Mouse (Mus musculus): Measurements from ENCODE around the gene Rtca.

Gene Rtca

GRCm38 (mm10) chr3:116507772-116508351, at the start of gene Rtca:
Gene Rtca (minus strand): TSS chr3:116508208.
- DNase-seq (ENCODE audit: low read depth, low spot score) = peak; percentile 99

GRCm38 (mm10) chr3:116551362-116551761, 43.4 kb upstream of the Rtca start:
- no peak for DNase-seq (ENCODE audit: low read depth, low spot score)

GRCm38 (mm10) chr3:116547430-116547829, 39.4 kb upstream of the Rtca start:
- DNase-seq (ENCODE audit: low read depth, low spot score) = peak; percentile 66

- no peak for DNase-seq (ENCODE audit: low read depth, low spot score)
These were observed 34.5 kb upstream of the Rtca start for GRCm38 (mm10) chr3:116542532-116542931.

GRCm38 (mm10) chr3:116542070-116542469, 34.1 kb upstream of the Rtca start:
- DNase-seq (ENCODE audit: low read depth, low spot score) = no peak

GRCm38 (mm10) chr3:116537200-116537573, 29.2 kb upstream of the Rtca start:
- no peak for DNase-seq (ENCODE audit: low read depth, low spot score)

GRCm38 (mm10) chr3:116536428-116537199, 28.6 kb upstream of the Rtca start:
- no peak for DNase-seq (ENCODE audit: low read depth, low spot score)

GRCm38 (mm10) chr3:116530826-116531225, 22.8 kb upstream of the Rtca start:
- no peak for DNase-seq (ENCODE audit: low read depth, low spot score)

GRCm38 (mm10) chr3:116529741-116530140, 21.7 kb upstream of the Rtca start:
- no peak for DNase-seq (ENCODE audit: low read depth, low spot score)

- DNase-seq (ENCODE audit: low read depth, low spot score) = no peak
These were observed 12.2 kb upstream of the Rtca start for GRCm38 (mm10) chr3:116520141-116520761.

GRCm38 (mm10) chr3:116512904-116513716, 5.1 kb upstream of the Rtca start, which contains the start of gene Dbt:
Gene Dbt (plus strand): TSS chr3:116513070.
- peak; percentile 96 for DNase-seq (ENCODE audit: low read depth, low spot score)

- DNase-seq (ENCODE audit: low read depth, low spot score) = no peak
These were observed 4.3 kb upstream of the Rtca start for GRCm38 (mm10) chr3:116512151-116512903.

- no peak for DNase-seq (ENCODE audit: low read depth, low spot score)
These were observed 12.3 kb downstream of the Rtca start for GRCm38 (mm10) chr3:116495671-116496070.

GRCm38 (mm10) chr3:116493658-116494057, 14.3 kb downstream of the Rtca start:
- DNase-seq (ENCODE audit: low read depth, low spot score) = no peak

- DNase-seq (ENCODE audit: low read depth, low spot score) = no peak
These were observed 16.0 kb downstream of the Rtca start for GRCm38 (mm10) chr3:116491923-116492454.

GRCm38 (mm10) chr3:116490920-116491319, 17.1 kb downstream of the Rtca start:
- no peak for DNase-seq (ENCODE audit: low read depth, low spot score)

- no peak for DNase-seq (ENCODE audit: low read depth, low spot score)
These were observed 24.7 kb downstream of the Rtca start for GRCm38 (mm10) chr3:116483271-116483670.

GRCm38 (mm10) chr3:116482724-116483123, 25.3 kb downstream of the Rtca start:
- peak; percentile 60 for DNase-seq (ENCODE audit: low read depth, low spot score)

- no peak for DNase-seq (ENCODE audit: low read depth, low spot score)
These were observed 27.1 kb downstream of the Rtca start for GRCm38 (mm10) chr3:116480937-116481336.

GRCm38 (mm10) chr3:116480119-116480518, 27.9 kb downstream of the Rtca start:
- DNase-seq (ENCODE audit: low read depth, low spot score) = no peak

GRCm38 (mm10) chr3:116477351-116477750, 30.7 kb downstream of the Rtca start:
- no peak for DNase-seq (ENCODE audit: low read depth, low spot score)

All from A20 (cell line).